Mouse (Mus musculus): ENCODE data around the gene Grik4.

DNA sequence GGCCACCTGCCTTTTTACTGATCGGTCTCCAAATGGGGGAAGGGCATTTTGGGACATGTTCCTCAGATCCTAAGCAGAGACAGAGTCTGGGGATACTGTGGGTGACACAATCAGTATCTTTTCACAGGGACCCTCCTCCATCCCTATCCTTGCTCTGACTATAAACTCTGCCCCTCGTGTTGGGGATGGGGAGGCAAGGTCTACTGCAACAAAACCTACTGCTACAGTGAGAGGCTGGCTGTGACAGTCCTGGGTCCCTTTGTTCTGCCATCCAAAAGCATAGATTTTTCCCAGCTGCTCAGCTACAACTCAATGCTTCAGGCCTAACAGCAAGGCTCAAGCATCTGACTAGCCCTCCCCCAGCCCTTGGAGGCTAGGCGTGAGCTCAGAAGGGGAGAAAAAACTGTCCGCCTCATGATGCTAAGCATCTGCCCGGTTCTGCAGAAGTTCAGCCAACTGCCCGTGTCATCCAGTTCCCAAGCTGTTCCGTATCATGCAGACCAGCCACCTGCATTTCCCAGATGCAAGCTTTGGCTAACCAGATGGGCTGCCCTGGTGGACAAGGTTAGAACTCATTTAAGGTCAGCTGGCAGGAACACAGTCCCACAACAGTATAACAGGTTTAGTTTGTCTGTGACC, 207.5 kb downstream of the Grik4 start:
- TF ChIP-seq CTCF (IDR thresholded peaks at IDR 0.05; ENCODE audit: low read depth) (no peak), EP300 (optimal IDR thresholded peaks at IDR 0.05) (no peak)

Data from stomach, postnatal 0 days (tissue).